Mouse (Mus musculus): ENCODE data around the gene Slc12a3.

The Slc12a3 gene

DNA sequence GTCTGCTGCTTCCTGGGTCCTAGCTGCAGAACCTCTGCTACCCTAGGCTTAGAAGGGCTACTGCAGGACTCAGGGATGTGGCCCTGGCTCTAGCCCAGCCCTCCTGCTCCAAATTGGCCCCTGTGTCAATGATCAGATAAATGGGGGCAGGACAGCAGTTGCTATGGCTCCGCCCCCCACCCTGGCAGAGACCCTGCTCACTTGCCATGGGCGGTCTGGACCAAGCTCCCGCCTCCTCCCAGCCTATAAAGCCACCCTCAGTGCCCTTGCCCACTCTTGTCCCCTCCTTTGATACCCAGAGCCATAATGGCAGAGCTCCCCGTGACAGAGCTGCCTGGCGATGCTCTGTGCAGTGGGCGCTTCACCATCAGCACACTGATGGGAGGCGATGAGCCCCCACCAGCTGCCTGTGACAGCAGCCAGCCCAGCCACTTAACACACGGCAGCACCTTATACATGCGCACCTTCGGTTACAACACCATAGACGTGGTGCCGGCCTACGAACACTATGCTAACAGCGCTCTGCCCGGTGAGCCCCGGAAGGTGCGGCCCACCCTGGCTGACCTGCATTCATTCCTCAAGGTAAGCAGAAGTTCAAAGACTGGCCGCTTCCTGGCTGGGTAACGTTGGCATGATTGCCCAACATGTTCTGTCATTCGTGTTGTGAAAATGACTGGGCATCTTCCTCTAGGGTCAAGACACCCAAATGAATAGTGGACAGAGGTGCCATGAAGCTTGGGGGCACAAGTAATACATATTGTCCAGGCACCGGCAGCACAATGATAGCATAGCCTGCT is at the start of gene Slc12a3:
TSS of gene Slc12a3 (plus strand) at position 270 of the 797 bp plus-strand sequence.
- DNase-seq (ENCODE audit: low read depth, low spot score), result no peak

DNA sequence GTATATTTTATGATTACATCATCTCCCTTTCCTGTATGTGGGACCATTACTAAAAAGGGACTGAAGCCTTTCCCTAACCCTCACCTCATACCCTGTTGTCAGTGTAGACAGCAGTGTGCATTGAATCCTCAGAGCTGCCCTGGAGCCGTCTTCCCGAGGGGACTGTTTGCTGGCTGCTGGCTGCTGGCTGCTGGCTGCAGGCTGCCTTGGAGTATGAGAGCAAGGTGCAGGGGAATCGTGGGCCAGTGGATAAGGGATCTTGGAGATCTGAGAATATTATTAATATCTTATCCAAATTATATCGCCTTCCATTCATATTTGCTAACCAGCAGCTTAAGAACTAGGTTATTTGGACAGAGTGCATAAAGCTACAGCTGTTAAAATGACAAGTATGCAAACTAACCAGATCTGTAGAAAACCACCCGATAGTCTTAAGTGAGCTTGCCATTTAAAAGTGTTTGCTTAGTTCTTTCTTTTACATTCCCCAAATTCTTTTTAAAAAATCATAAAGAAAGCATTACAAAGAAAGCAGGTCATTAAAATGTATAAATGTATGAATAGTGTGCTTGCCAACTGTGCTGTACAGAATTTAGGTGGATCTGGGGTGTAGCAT is 48.9 kb upstream of the Slc12a3 start:
- no peak for DNase-seq (ENCODE audit: low read depth, low spot score)

GRCm38 (mm10) chr8:94282453-94282985 is 46.5 kb upstream of the Slc12a3 start:
- no peak for DNase-seq (ENCODE audit: low read depth, low spot score)

GRCm38 (mm10) chr8:94284204-94284603 is 44.8 kb upstream of the Slc12a3 start:
- DNase-seq (ENCODE audit: low read depth, low spot score), result no peak

DNA sequence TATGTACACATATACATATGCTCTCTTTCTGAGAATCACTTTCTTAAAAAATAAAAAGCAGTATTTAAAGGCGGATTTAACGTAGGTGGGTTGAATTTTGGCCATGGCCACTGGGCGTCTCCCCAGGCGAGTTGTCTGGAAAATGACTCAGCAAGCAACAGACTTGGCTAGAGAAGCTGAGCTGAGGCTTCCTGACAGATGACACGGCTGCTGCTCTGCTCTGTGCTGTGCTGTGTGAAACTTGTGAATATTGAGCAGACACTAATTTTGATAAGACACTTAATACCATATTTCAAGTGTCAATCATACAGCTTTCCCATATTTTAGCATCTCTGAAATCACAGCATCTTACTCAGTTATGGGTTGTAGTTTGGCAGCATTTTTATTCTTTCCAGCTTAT is 38.4 kb upstream of the Slc12a3 start:
- no peak for DNase-seq (ENCODE audit: low read depth, low spot score)

GRCm38 (mm10) chr8:94292072-94292471 is 36.9 kb upstream of the Slc12a3 start:
- DNase-seq (ENCODE audit: low read depth, low spot score), result no peak

- DNase-seq (ENCODE audit: low read depth, low spot score), result no peak
Observed at GRCm38 (mm10) chr8:94292626-94293025, 36.4 kb upstream of the Slc12a3 start.

- DNase-seq (ENCODE audit: low read depth, low spot score), result no peak
Observed at GRCm38 (mm10) chr8:94295687-94296086, 33.3 kb upstream of the Slc12a3 start.

- DNase-seq (ENCODE audit: low read depth, low spot score), result no peak
Observed at GRCm38 (mm10) chr8:94296312-94296991, 32.5 kb upstream of the Slc12a3 start.

GRCm38 (mm10) chr8:94297101-94297500 is 31.9 kb upstream of the Slc12a3 start:
- no peak for DNase-seq (ENCODE audit: low read depth, low spot score)

- no peak for DNase-seq (ENCODE audit: low read depth, low spot score)
Observed at GRCm38 (mm10) chr8:94300809-94301208, 28.2 kb upstream of the Slc12a3 start.

DNA sequence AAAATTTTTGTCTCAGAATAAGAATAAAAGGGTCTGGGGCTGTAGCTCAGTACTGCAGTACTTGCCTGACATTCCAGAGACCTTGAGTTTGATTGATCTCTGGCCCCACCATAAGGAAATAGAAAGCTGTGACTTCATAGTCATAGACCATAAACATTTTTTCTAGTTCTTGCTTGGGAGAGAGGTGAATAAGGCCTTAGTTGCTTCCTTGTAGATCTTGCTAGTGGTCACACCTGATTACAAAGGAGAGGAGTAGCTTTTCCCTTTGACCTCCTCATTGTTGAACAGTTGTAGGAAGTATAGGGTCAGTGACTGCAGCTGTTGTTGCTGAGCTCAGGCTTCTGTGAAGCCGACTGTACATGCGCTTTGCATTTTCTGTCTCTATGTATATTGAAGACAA is 24.6 kb upstream of the Slc12a3 start:
- no peak for DNase-seq (ENCODE audit: low read depth, low spot score)

DNA sequence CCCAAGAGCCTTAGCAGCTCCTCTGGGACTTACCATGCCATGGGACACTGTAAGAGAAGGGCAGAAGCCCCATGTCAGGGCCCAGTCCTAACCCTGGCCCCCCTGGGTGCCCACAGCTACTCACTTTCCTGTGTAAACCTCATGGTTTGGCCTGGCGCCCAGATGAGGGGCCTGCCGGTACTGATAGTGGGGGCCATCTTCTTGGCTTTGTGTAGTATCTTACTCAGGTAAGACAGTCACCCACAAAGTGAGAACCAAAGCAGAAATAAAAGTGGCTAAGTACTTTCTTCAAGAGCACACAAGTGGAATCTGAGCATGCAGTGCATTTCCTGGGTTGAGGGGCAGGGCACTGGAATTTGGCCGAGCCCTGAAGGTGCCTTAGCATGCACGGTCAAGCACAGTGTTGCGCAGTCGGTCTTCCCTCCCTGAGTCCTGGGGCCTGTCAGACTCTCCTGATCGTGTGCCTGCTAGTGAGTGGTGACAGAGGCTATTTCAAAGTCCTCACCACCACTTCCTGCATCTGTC is 21.9 kb upstream of the Slc12a3 start:
- DNase-seq (ENCODE audit: low read depth, low spot score), result no peak

GRCm38 (mm10) chr8:94307652-94308051 is 21.3 kb upstream of the Slc12a3 start:
- no peak for DNase-seq (ENCODE audit: low read depth, low spot score)

DNA sequence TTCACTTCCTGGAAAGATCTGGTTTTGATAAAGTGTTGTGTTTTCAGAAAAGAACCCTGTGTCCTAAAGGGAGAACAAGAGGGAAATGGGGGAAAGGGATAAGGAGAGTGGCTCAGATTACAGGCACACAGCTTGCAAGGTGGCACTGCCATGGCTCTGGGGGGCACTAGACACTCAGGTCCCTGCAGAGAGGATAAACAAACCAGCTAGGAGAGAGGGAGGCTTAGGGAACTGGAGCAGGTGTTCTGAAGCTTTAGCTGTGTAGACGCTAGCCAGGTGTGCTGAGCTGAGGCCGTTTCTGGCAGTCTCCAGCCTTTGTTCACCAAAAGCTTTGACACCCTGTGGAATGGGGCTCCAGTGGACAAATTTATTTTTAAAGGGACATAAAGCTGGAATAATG is 14.9 kb upstream of the Slc12a3 start:
- no peak for DNase-seq (ENCODE audit: low read depth, low spot score)

GRCm38 (mm10) chr8:94317249-94317648 is 11.8 kb upstream of the Slc12a3 start:
- DNase-seq (ENCODE audit: low read depth, low spot score), result no peak

DNA sequence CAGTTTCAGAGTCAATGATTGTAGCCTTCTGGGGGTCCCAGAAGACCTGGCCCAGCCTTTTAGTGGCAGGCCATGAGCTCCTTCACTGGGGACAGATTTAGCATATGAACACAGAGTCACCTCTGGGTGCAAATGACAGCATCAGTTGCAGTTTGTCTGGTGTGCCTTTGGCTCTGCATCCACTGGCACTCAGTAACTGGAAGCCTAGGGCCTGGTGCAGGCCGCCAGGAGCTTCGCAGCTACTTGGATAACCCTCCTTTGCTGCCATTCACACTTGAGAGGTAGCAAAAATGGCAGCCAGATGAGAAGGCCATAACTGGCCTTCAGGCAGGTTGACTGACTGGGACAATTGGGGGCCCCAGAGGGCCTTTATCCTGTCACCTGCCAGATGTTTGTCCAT is 11.3 kb upstream of the Slc12a3 start:
- DNase-seq (ENCODE audit: low read depth, low spot score), result no peak

DNA sequence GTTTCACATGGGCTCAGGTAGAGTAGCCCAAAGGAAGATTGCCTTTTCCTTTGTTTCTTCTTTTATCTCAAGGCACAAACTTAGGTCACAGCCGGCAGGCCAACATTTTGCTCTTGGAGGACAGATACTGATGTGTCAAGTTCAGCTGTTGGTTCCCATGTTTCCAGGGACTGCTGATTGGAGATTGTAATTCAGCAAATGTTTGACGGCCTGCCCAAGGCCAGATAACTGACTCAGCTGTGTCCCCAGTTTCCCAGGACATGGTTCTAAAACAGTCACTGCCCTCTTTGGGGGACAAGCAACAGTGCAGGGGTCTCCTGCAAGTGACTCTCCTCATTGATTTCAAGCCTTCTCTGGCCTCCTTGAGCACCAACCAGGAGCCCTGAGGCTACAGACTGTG is 9.0 kb upstream of the Slc12a3 start:
- DNase-seq (ENCODE audit: low read depth, low spot score), result no peak

- peak; percentile 62 for DNase-seq (ENCODE audit: low read depth, low spot score)
Observed at GRCm38 (mm10) chr8:94322083-94322482, 6.9 kb upstream of the Slc12a3 start.

DNA sequence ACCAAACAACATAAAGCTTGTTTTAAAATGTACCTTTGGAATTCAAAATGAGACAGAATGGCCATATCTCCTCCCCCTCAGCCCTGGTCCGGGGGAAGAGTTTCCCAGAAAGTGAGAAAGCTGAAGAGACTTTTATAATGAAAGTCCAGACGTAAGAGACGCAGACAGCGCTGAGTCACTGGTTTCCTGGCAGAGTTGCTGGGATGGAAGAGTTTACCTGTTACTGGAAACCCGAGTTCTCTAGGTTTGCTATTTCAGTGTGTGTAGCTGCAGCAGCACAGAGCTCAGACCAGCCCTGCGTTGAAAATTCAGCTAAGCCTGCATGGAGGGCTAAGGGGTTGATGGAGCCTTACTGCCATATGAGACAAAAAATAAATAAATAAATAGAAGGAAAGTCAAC is 6.0 kb upstream of the Slc12a3 start:
- DNase-seq (ENCODE audit: low read depth, low spot score), result no peak

DNA sequence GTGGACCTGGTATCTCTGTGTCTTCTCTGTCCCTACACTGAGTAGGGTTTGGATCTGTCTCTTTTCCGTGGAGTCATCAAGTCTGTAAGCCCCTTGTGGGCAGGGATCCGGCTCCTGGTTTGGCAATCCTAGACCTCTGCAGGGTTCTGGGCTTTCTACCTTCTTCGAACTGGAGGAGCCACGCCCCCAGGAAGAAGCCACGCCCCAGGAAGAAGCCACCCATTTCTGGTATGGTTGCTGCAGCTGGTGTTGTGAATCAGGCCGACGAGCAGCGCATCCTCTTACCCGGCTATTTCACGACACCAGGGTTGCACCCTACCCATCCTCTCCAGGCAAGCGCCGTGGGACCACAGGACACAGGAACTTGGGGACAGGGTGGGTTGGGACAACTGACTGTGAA is 4.9 kb upstream of the Slc12a3 start:
- no peak for DNase-seq (ENCODE audit: low read depth, low spot score)

GRCm38 (mm10) chr8:94326016-94326415 is 3.0 kb upstream of the Slc12a3 start:
- DNase-seq (ENCODE audit: low read depth, low spot score), result no peak

Measured in forelimb bud, embryonic 11.5 days (tissue).